Mouse (Mus musculus): ENCODE results near the gene Saxo1.

DNA sequence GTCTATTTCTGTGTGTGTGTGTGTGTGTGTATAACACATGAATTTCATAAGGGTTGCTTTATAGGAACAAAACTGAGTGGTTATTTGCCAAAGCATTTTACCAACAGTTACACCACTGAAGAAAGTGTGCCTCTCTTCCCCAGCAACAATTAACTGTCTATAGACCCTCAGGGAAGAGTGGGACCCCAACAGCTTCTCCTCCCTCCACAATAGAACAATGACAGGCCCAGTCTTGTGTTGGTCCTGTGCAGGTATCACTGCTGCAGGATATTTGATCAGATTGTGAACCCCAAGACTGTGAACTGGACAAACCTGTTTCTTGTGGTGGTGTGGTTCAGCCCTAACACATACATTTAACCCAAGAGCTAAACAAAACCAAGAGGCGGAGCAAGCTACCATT, 58.6 kb downstream of the Saxo1 start:
- TF ChIP-seq CTCF (IDR thresholded peaks at IDR 0.05; ENCODE audit: low read depth) (no peak), EP300 (IDR thresholded peaks at IDR 0.05; ENCODE audit: low read depth) (no peak)
